ENCODE assay signal across 20 mouse cellular contexts in the genomic region with DNA sequence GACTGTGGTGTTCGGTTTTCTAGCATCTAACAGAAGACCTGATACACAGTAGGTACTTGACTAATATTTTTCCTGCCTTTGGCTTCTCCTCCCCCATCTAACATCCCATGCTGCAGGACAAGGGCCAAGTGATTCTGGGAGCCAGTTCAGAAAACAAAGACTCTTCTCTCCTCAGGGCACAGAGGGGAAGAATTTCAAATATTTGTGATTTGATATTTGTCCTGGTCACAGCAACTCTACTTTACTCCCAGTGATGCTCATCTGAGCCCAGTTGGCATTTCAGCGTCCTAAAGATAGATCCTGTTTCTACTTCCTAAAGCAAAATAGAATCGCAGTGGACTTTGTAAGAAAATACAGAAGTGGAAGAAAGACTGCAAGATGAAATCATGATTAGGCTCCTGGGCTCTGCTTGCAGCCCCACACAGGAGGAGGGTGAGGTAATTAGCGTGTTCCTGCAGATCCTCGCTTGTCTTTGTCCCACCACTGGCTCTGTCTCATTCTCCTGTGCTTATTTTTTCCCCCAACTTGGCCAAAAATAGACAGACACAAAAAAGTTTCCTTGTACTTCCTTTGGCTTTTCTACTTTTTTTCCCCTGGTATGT.
DNase-seq lines count a peak whose midpoint lies in the region; ATAC-seq and TF ChIP-seq lines count a peak whose summit lies in the region.
"Had no signal": no experiment of that assay in that cellular context is flagged by ENCODE, and none has a peak within 500 bp of the region (broad histone marks: within the 10 kb centered on the region; RNA-seq: fewer than 3 reads in every experiment).

No protein-coding gene starts in this region.

- H3K9ac ChIP-seq in heart, adult 2 months (ENCODE audit: low read depth, low read length): no peak overlapping the region
- H3K9ac ChIP-seq in heart, embryonic 12.5 days: no peak overlapping the region
- H3K9ac ChIP-seq in MEL (ENCODE audit: control insufficient read depth, low read depth, low read length, poor library complexity, severe bottlenecking): no peak overlapping the region
- H3K9ac ChIP-seq in hindbrain, embryonic 13.5 days: no peak overlapping the region
- H3K9ac ChIP-seq: embryonic facial prominence, embryonic 13.5 days; heart, embryonic 13.5 days; hindbrain, embryonic 15.5 days; intestine, embryonic 15.5 days had no signal

- TF ChIP-seq POLR2A in heart, adult 2 months (IDR thresholded peaks at IDR 0.05; ENCODE audit: insufficient read depth, low read depth, low read length): no peak
- no peak for TF ChIP-seq POLR2A in MEL (IDR thresholded peaks at IDR 0.05; ENCODE audit: control insufficient read depth in 1 of 2, insufficient read depth in 1 of 2, low read depth in 1 of 2, low read length in 2 of 2, poor library complexity in 1 of 2)

- peaks cover 22% of the 10 kb centered on the region for H3K4me1 ChIP-seq in heart, adult 2 months (ENCODE audit: control insufficient read depth, insufficient read depth, low read length)
- peaks cover 11% of the 10 kb centered on the region; the same call in 1 of the 2 replicates for H3K4me1 ChIP-seq in heart, embryonic 12.5 days (replicated peaks)
- peaks cover 0 to 2% of the 10 kb centered on the region in 2 experiments; a peak in 1 of 4 replicates for H3K4me1 ChIP-seq in MEL (ENCODE audit: control insufficient read depth in 1 of 2, insufficient read depth in 2 of 2, low read length in 2 of 2)
- H3K4me1 ChIP-seq in hindbrain, embryonic 13.5 days (replicated peaks): peaks cover 12% of the 10 kb centered on the region

- no peaks in the 10 kb centered on the region for H3K27me3 ChIP-seq in heart, adult 2 months (ENCODE audit: control insufficient read depth, insufficient read depth, low read length)
- H3K27me3 ChIP-seq in heart, embryonic 12.5 days (replicated peaks): no peaks in the 10 kb centered on the region
- H3K27me3 ChIP-seq in MEL (ENCODE audit: control insufficient read depth in 1 of 2, insufficient read depth in 2 of 2, low read length in 2 of 2): 0 out of 4 replicates have a peak, but pooled peaks cover 0 to 1% of the 10 kb centered on the region in 2 experiments
- peaks cover 14% of the 10 kb centered on the region for H3K27me3 ChIP-seq in hindbrain, embryonic 13.5 days
- H3K27me3 ChIP-seq: embryonic facial prominence, embryonic 13.5 days; heart, embryonic 13.5 days; hindbrain, embryonic 15.5 days; intestine, embryonic 15.5 days had no signal

- no peak for TF ChIP-seq CTCF in heart, adult 2 months (IDR thresholded peaks at IDR 0.05)
- TF ChIP-seq CTCF in MEL (IDR thresholded peaks at IDR 0.05 in 2 of 3, conservative IDR thresholded peaks at IDR 0.05 in 1 of 3; ENCODE audit: control insufficient read depth in 1 of 3, insufficient read depth in 1 of 3, low read depth in 2 of 3, low read length in 3 of 3, poor library complexity in 1 of 3, severe bottlenecking in 1 of 3): no peak

- intact Hi-C loops in heart, adult 2 months (cut with DNase I): loop anchor here (10.0 kb wide), 1 partner anchor 239 kb away; no protein-coding TSS in a partner anchor

- no peak for ATAC-seq in heart, embryonic 12.5 days (ENCODE audit: insufficient number of reproducible peaks, low FRiP score)
- ATAC-seq in megakaryocyte progenitor cell, adult 5-6 weeks (replicated peaks; ENCODE audit: poor library complexity): 0 out of 2 replicates have a peak, but pooled peaks have one; percentile 29
- no peak for ATAC-seq in hindbrain, embryonic 13.5 days (ENCODE audit: low FRiP score)
- ATAC-seq: intestine, embryonic 15.5 days had no signal

- DNase-seq in heart, adult 2 months: no peak
- DNase-seq in MEL (ENCODE audit: low read depth, low spot score): peak; percentile 16
- peak; percentile 86 for DNase-seq in Muller cell, postnatal 12 days (ENCODE audit: inconsistent ontology term)
- no peak for DNase-seq in T-cell, adult 2 months (ENCODE audit: low spot score)
- DNase-seq: cerebellum, adult 9-11 months; heart, postnatal 36 days; left cerebral cortex, postnatal 4 days; liver; lung, adult 18-20 months; lung, postnatal 14 days; right cerebral cortex, postnatal 4 days; thymus, postnatal 14 days had no signal

- H3K4me3 ChIP-seq in heart, adult 2 months: no peak overlapping the region
- H3K4me3 ChIP-seq in heart, embryonic 12.5 days: no peak overlapping the region
- no peak overlapping the region for H3K4me3 ChIP-seq in MEL (ENCODE audit: control insufficient read depth in 1 of 2, insufficient read depth in 1 of 2, low read depth in 2 of 2, low read length in 2 of 2)
- H3K4me3 ChIP-seq in hindbrain, embryonic 13.5 days: no peak overlapping the region
- H3K4me3 ChIP-seq: embryonic facial prominence, embryonic 13.5 days; heart, embryonic 13.5 days; hindbrain, embryonic 15.5 days; intestine, embryonic 15.5 days had no signal

- no peaks in the 10 kb centered on the region for H3K79me2 ChIP-seq in heart, adult 2 months (replicated peaks; ENCODE audit: control insufficient read depth, insufficient read depth, low read length)
- H3K79me2 ChIP-seq in MEL (ENCODE audit: control insufficient read depth, insufficient read depth, low read length, poor library complexity): no peaks in the 10 kb centered on the region

- H3K27ac ChIP-seq in heart, adult 2 months: peak overlapping the region; percentile 51
- no peak overlapping the region for H3K27ac ChIP-seq in heart, embryonic 12.5 days (ENCODE audit: poor library complexity, severe bottlenecking)
- no peak overlapping the region for H3K27ac ChIP-seq in MEL (ENCODE audit: control insufficient read depth, low read depth, low read length)
- no peak overlapping the region for H3K27ac ChIP-seq in hindbrain, embryonic 13.5 days
- H3K27ac ChIP-seq: embryonic facial prominence, embryonic 13.5 days; heart, embryonic 13.5 days; hindbrain, embryonic 15.5 days; intestine, embryonic 15.5 days; kidney, postnatal 0 days had no signal

- no peak overlapping the region for H3K4me2 ChIP-seq in heart, embryonic 12.5 days
- no peak overlapping the region for H3K4me2 ChIP-seq in hindbrain, embryonic 13.5 days
- H3K4me2 ChIP-seq: embryonic facial prominence, embryonic 13.5 days; heart, embryonic 13.5 days; hindbrain, embryonic 15.5 days; intestine, embryonic 15.5 days had no signal

- WGBS in heart, adult 2 months: 11% methylated on average over 5 of the region's 5 CpGs
- 52% methylated on average over 5 of the region's 5 CpGs for WGBS in heart, embryonic 12.5 days
- WGBS in hindbrain, embryonic 13.5 days: 80% methylated on average over 5 of the region's 5 CpGs

- H3K9me3 ChIP-seq in heart, embryonic 12.5 days (replicated peaks): no peaks in the 10 kb centered on the region
- H3K9me3 ChIP-seq in MEL (replicated peaks; ENCODE audit: insufficient read depth, low read length): no peaks in the 10 kb centered on the region
- peaks cover 4% of the 10 kb centered on the region for H3K9me3 ChIP-seq in hindbrain, embryonic 13.5 days
- H3K9me3 ChIP-seq: hindbrain, embryonic 15.5 days; intestine, embryonic 15.5 days had no signal

- TF ChIP-seq RAD21 in MEL (IDR thresholded peaks at IDR 0.05; ENCODE audit: low read depth, low read length): no peak

- peaks cover 14% of the 10 kb centered on the region for H3K36me3 ChIP-seq in heart, adult 2 months (ENCODE audit: control insufficient read depth, insufficient read depth, low read length)
- H3K36me3 ChIP-seq in heart, embryonic 12.5 days: no peaks in the 10 kb centered on the region
- no peaks in the 10 kb centered on the region for H3K36me3 ChIP-seq in MEL (ENCODE audit: control insufficient read depth in 1 of 2, insufficient read depth in 2 of 2, low read length in 2 of 2)
- H3K36me3 ChIP-seq in hindbrain, embryonic 13.5 days: no peaks in the 10 kb centered on the region
- H3K36me3 ChIP-seq: embryonic facial prominence, embryonic 13.5 days; heart, embryonic 13.5 days; hindbrain, embryonic 15.5 days; intestine, embryonic 15.5 days had no signal

- no peak for TF ChIP-seq EP300 in heart, adult 2 months (IDR thresholded peaks at IDR 0.05; ENCODE audit: insufficient read depth, low read depth, low read length)
- TF ChIP-seq EP300 in MEL (IDR thresholded peaks at IDR 0.05; ENCODE audit: low read depth in 1 of 2, low read length in 2 of 2): no peak

TF ChIP-seq in MEL, 35 proteins besides CTCF, POLR2A, EP300 and RAD21:
- no peak for TF ChIP-seq TAL1 (IDR thresholded peaks at IDR 0.05; ENCODE audit: low read length)
- TF ChIP-seq SIN3A (IDR thresholded peaks at IDR 0.05; ENCODE audit: low read length): no peak
- no peak for TF ChIP-seq E2F4 (IDR thresholded peaks at IDR 0.05; ENCODE audit: borderline replicate concordance, low read depth, low read length)
- no peak for TF ChIP-seq KAT2A (conservative IDR thresholded peaks at IDR 0.05; ENCODE audit: low read depth, low read length)
- TF ChIP-seq CHD2 (IDR thresholded peaks at IDR 0.05; ENCODE audit: low read length): no peak
- TF ChIP-seq ZMIZ1 (IDR thresholded peaks at IDR 0.05; ENCODE audit: low read depth, low read length): no peak
- no peak for TF ChIP-seq NRF1 (IDR thresholded peaks at IDR 0.05; ENCODE audit: insufficient read depth, low read depth, low read length, poor library complexity, severe bottlenecking)

Comparison
In these comparisons a context has a peak if more than half of its experiments do, and no peak if none do; other contexts are left out.
1. DNase-seq: peak in MEL (single experiment) and Muller cell, postnatal 12 days (single experiment); none in heart, adult 2 months (0 of 2) and T-cell, adult 2 months (single experiment).